Mouse (Mus musculus) testis, adult 2 months (tissue): ENCODE measurements around the gene Fam129a.

ENCODE experiments used
- CTCF ChIP-seq: fragments of 200-500 bp; IDR thresholded peaks from 2 replicates; pipeline ENCODE4 v1.5.1; 2012; ENCODE audit warnings: low read depth, mild to moderate bottlenecking, inconsistent platforms, low read length, moderate library complexity; ENCODE audit not compliant: control insufficient read depth, insufficient read depth, insufficient replicate concordance
- POLR2A ChIP-seq: fragments of 200-500 bp; IDR thresholded peaks from 2 replicates; pipeline ENCODE4 v1.6.1; 2012; ENCODE audit warnings: low read depth, mild to moderate bottlenecking, inconsistent platforms, low read length, moderate library complexity; ENCODE audit not compliant: control insufficient read depth

- no peak for TF ChIP-seq POLR2A
- TF ChIP-seq CTCF: no peak
Observed at GRCm38 (mm10) chr1:151697901-151698641, 127.1 kb downstream of the Fam129a start.
